Mouse (Mus musculus): ENCODE results near the gene Hormad2. TPM values are rescaled to one million over a fixed set of nuclear protein-coding genes. Genes with fewer than 3 reads are reported as not detected.

The Hormad2 gene
- polyA plus RNA-seq, 1 experiment from 2014 or later = 0.31 TPM

- 53% methylated on average over 10 of the region's 10 CpGs for WGBS
- H3K4me2 ChIP-seq = no peak overlapping the region
- no peak overlapping the region for H3K27ac ChIP-seq
- H3K4me1 ChIP-seq = 0 out of 2 replicates have a peak, but pooled peaks cover 2% of the 10 kb centered on the region
- no peak for ATAC-seq (ENCODE audit: insufficient number of reproducible peaks, low FRiP score, low TSS enrichment, low read depth)
- H3K4me3 ChIP-seq = no peak overlapping the region
- no peaks in the 10 kb centered on the region for H3K27me3 ChIP-seq
- no peak overlapping the region for H3K9ac ChIP-seq
- H3K9me3 ChIP-seq = no peaks in the 10 kb centered on the region
- H3K36me3 ChIP-seq = no peaks in the 10 kb centered on the region
Observed at GRCm38 (mm10) chr11:4335810-4336692, 104.9 kb downstream of the Hormad2 start.

- H3K27ac ChIP-seq = no peak overlapping the region
- H3K27me3 ChIP-seq = no peaks in the 10 kb centered on the region
- no peak overlapping the region for H3K9ac ChIP-seq
- ATAC-seq (ENCODE audit: insufficient number of reproducible peaks, low FRiP score, low TSS enrichment, low read depth) = no peak
- no peaks in the 10 kb centered on the region for H3K4me1 ChIP-seq
- no peak overlapping the region for H3K4me2 ChIP-seq
- H3K9me3 ChIP-seq = no peaks in the 10 kb centered on the region
- no peak overlapping the region for H3K4me3 ChIP-seq
- H3K36me3 ChIP-seq = no peaks in the 10 kb centered on the region
- 88% methylated on average over 2 of the region's 2 CpGs for WGBS
Observed at GRCm38 (mm10) chr11:4332961-4333360, 107.9 kb downstream of the Hormad2 start.

GRCm38 (mm10) chr11:4328188-4328587 is 112.7 kb downstream of the Hormad2 start:
- no peak overlapping the region for H3K4me2 ChIP-seq
- no peaks in the 10 kb centered on the region for H3K4me1 ChIP-seq
- no peak overlapping the region for H3K4me3 ChIP-seq
- H3K36me3 ChIP-seq = no peaks in the 10 kb centered on the region
- no peak overlapping the region for H3K9ac ChIP-seq
- WGBS = 79% methylated on average over 3 of the region's 3 CpGs
- H3K27ac ChIP-seq = no peak overlapping the region
- H3K9me3 ChIP-seq = no peaks in the 10 kb centered on the region
- H3K27me3 ChIP-seq = no peaks in the 10 kb centered on the region
- no peak for ATAC-seq (ENCODE audit: insufficient number of reproducible peaks, low FRiP score, low TSS enrichment, low read depth)

GRCm38 (mm10) chr11:4323481-4323880 is 117.4 kb downstream of the Hormad2 start:
- 66% methylated on average over 11 of the region's 11 CpGs for whole genome bisulfite sequencing
- Histone ChIP-seq H3K36me3 (no peaks in the 10 kb centered on the region), H3K4me3 (no peak overlapping the region), H3K27ac (no peak overlapping the region), H3K4me2 (no peak overlapping the region), H3K9ac (no peak overlapping the region), H3K4me1 (no peaks in the 10 kb centered on the region), H3K9me3 (no peaks in the 10 kb centered on the region), H3K27me3 (no peaks in the 10 kb centered on the region)
- no peak for ATAC-seq (ENCODE audit: insufficient number of reproducible peaks, low FRiP score, low TSS enrichment, low read depth)

- H3K4me1 ChIP-seq = no peaks in the 10 kb centered on the region
- WGBS = 32% methylated on average over 6 of the region's 6 CpGs
- H3K4me2 ChIP-seq = no peak overlapping the region
- no peak overlapping the region for H3K9ac ChIP-seq
- no peaks in the 10 kb centered on the region for H3K36me3 ChIP-seq
- no peaks in the 10 kb centered on the region for H3K9me3 ChIP-seq
- no peaks in the 10 kb centered on the region for H3K27me3 ChIP-seq
- ATAC-seq (ENCODE audit: insufficient number of reproducible peaks, low FRiP score, low TSS enrichment, low read depth) = no peak
- no peak overlapping the region for H3K4me3 ChIP-seq
- no peak overlapping the region; the same call in 1 of the 2 replicates for H3K27ac ChIP-seq
Observed at GRCm38 (mm10) chr11:4322943-4323342, 118.0 kb downstream of the Hormad2 start.

- no peak overlapping the region for H3K9ac ChIP-seq
- ATAC-seq (ENCODE audit: insufficient number of reproducible peaks, low FRiP score, low TSS enrichment, low read depth) = no peak
- H3K27me3 ChIP-seq = no peaks in the 10 kb centered on the region
- H3K4me1 ChIP-seq = no peaks in the 10 kb centered on the region
- H3K9me3 ChIP-seq = no peaks in the 10 kb centered on the region
- WGBS = 73% methylated on average over 4 of the region's 4 CpGs
- H3K36me3 ChIP-seq = no peaks in the 10 kb centered on the region
- no peak overlapping the region for H3K27ac ChIP-seq
- no peak overlapping the region for H3K4me3 ChIP-seq
- H3K4me2 ChIP-seq = no peak overlapping the region
Observed at GRCm38 (mm10) chr11:4320876-4321275, 120.0 kb downstream of the Hormad2 start.

- Histone ChIP-seq H3K36me3 (no peaks in the 10 kb centered on the region), H3K27ac (no peak overlapping the region), H3K4me2 (no peak overlapping the region), H3K27me3 (no peaks in the 10 kb centered on the region), H3K4me1 (no peaks in the 10 kb centered on the region), H3K4me3 (no peak overlapping the region), H3K9ac (no peak overlapping the region), H3K9me3 (no peaks in the 10 kb centered on the region)
- WGBS = 87% methylated on average over 14 of the region's 14 CpGs
- no peak for ATAC-seq (ENCODE audit: insufficient number of reproducible peaks, low FRiP score, low TSS enrichment, low read depth)
Observed at GRCm38 (mm10) chr11:4319212-4319955, 121.5 kb downstream of the Hormad2 start.

GRCm38 (mm10) chr11:4318011-4318410 is 122.9 kb downstream of the Hormad2 start:
- WGBS = 51% methylated on average over 3 of the region's 3 CpGs
- ATAC-seq (ENCODE audit: insufficient number of reproducible peaks, low FRiP score, low TSS enrichment, low read depth) = no peak

GRCm38 (mm10) chr11:4317287-4317686 is 123.6 kb downstream of the Hormad2 start:
- ATAC-seq (ENCODE audit: insufficient number of reproducible peaks, low FRiP score, low TSS enrichment, low read depth) = no peak
- H3K4me1 ChIP-seq = no peaks in the 10 kb centered on the region
- no peak overlapping the region for H3K4me2 ChIP-seq
- no peak overlapping the region for H3K9ac ChIP-seq
- WGBS = 74% methylated on average over 5 of the region's 5 CpGs
- H3K27me3 ChIP-seq = no peaks in the 10 kb centered on the region
- H3K27ac ChIP-seq = no peak overlapping the region
- H3K4me3 ChIP-seq = no peak overlapping the region
- H3K9me3 ChIP-seq = no peaks in the 10 kb centered on the region
- H3K36me3 ChIP-seq = no peaks in the 10 kb centered on the region

More at GRCm38 (mm10) chr11:4318011-4318410, 122.9 kb downstream of the Hormad2 start:
- Histone ChIP-seq H3K4me2 (no peak overlapping the region), H3K4me1 (no peaks in the 10 kb centered on the region), H3K27ac (no peak overlapping the region), H3K9ac (no peak overlapping the region), H3K9me3 (no peaks in the 10 kb centered on the region), H3K36me3 (no peaks in the 10 kb centered on the region), H3K4me3 (no peak overlapping the region), H3K27me3 (no peaks in the 10 kb centered on the region)

GRCm38 (mm10) chr11:4312180-4312579 is 128.7 kb downstream of the Hormad2 start:
- no peak for ATAC-seq (ENCODE audit: insufficient number of reproducible peaks, low FRiP score, low TSS enrichment, low read depth)
- no peak overlapping the region for H3K9ac ChIP-seq
- no peaks in the 10 kb centered on the region for H3K9me3 ChIP-seq
- H3K4me1 ChIP-seq = peaks cover 20% of the 10 kb centered on the region
- no peak overlapping the region for H3K4me2 ChIP-seq
- H3K4me3 ChIP-seq = no peak overlapping the region
- no peak overlapping the region for H3K27ac ChIP-seq
- H3K27me3 ChIP-seq = no peaks in the 10 kb centered on the region
- 67% methylated on average over 4 of the region's 4 CpGs for WGBS
- no peaks in the 10 kb centered on the region for H3K36me3 ChIP-seq

- ATAC-seq (ENCODE audit: insufficient number of reproducible peaks, low FRiP score, low TSS enrichment, low read depth) = no peak
- Histone ChIP-seq H3K27ac (no peak overlapping the region), H3K36me3 (no peaks in the 10 kb centered on the region), H3K9ac (no peak overlapping the region), H3K4me1 (peaks cover 20% of the 10 kb centered on the region), H3K4me3 (no peak overlapping the region), H3K27me3 (no peaks in the 10 kb centered on the region), H3K9me3 (no peaks in the 10 kb centered on the region), H3K4me2 (no peak overlapping the region)
- WGBS = 83% methylated on average over 4 of the region's 4 CpGs
Observed at GRCm38 (mm10) chr11:4310324-4310723, 130.6 kb downstream of the Hormad2 start.

- Histone ChIP-seq H3K4me3 (no peak overlapping the region), H3K4me1 (peaks cover 20% of the 10 kb centered on the region), H3K9me3 (no peaks in the 10 kb centered on the region), H3K27me3 (no peaks in the 10 kb centered on the region), H3K27ac (peak overlapping the region; percentile 86; the same call in 1 of the 2 replicates), H3K36me3 (no peaks in the 10 kb centered on the region), H3K9ac (no peak overlapping the region), H3K4me2 (no peak overlapping the region)
- WGBS = 71% methylated on average over 4 of the region's 4 CpGs
- no peak for ATAC-seq (ENCODE audit: insufficient number of reproducible peaks, low FRiP score, low TSS enrichment, low read depth)
Observed at GRCm38 (mm10) chr11:4309613-4310012, 131.3 kb downstream of the Hormad2 start.

All from limb, embryonic 15.5 days (tissue).